Mouse (Mus musculus): ENCODE data around the gene Dhrs7b. TPM values are rescaled to one million over a fixed set of nuclear protein-coding genes. Genes with fewer than 3 reads are reported as not detected.

The Dhrs7b gene
- total and polyA plus RNA-seq, 2 experiments from 2014 or later, result 22.9 to 28.4 TPM

DNA sequence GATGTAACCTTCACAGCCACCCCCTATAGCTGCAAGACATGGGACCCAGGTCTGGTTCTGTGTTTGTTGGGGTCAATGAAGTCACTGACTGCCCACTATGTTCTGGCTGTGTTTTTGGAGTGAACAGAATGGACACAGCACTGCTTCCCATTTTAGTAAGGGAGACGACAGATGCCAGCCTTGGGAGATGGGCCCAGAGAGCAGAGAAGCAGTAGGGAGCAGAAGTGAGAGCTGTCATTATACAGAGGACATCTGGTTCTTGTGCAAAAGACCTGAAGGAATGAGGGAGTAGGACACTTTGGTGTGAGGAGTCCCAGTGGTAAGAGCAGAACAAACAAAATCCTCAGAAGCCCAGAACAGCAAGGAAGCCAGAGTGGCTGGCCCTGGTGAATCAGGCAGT lies 79.2 kb downstream of the Dhrs7b start:
- Histone ChIP-seq H3K27me3 (ENCODE audit: control insufficient read depth, insufficient read depth, low read length) (no peaks in the 10 kb centered on the region), H3K36me3 (replicated peaks; ENCODE audit: control insufficient read depth, insufficient read depth, low read length) (peaks cover 22% of the 10 kb centered on the region), H3K9me3 (replicated peaks; ENCODE audit: control insufficient read depth, low read length) (no peaks in the 10 kb centered on the region), H3K9ac (replicated peaks; ENCODE audit: low read depth, low read length) (no peak overlapping the region), H3K4me2 (ENCODE audit: low read depth, low read length) (no peak overlapping the region), H3K27ac (ENCODE audit: low read depth) (no peak overlapping the region), H3K4me1 (ENCODE audit: control insufficient read depth, insufficient read depth) (peaks cover 11% of the 10 kb centered on the region; the same call in 1 of the 2 replicates), H3K4me3 (ENCODE audit: low read depth, low read length) (no peak overlapping the region)
- no peak for TF ChIP-seq EP300 (IDR thresholded peaks at IDR 0.05; ENCODE audit: low read depth)
- no peak for TF ChIP-seq CTCF (IDR thresholded peaks at IDR 0.05; ENCODE audit: low read depth)
- DNase-seq (ENCODE audit: low spot score) (no peak), ATAC-seq (ENCODE audit: insufficient read depth, low read depth) (no peak)
- WGBS, result 69% methylated on average over 1 of the region's 1 CpGs

Other genes with a start within 250 kb of the Dhrs7b start
- gene Llgl1, start 130.9 kb upstream of the Dhrs7b start, total RNA-seq (2014; rRNA removed; ENCODE audit: low replicate concordance), result 33.0 and 34.7 TPM in 2 replicates
- 13.5 and 13.9 TPM in 2 replicates for gene Llgl1, start 130.9 kb upstream of the Dhrs7b start, polyA plus RNA-seq (2015; fragmentation: Nextera tagmentation; extraction: Ambion mirVana)
- gene Flii, start 103.4 kb upstream of the Dhrs7b start, total RNA-seq (2014; rRNA removed; ENCODE audit: low replicate concordance), result 82.2 and 123 TPM in 2 replicates
- 52.6 and 55.3 TPM in 2 replicates for gene Flii, start 103.4 kb upstream of the Dhrs7b start, polyA plus RNA-seq (2015; fragmentation: Nextera tagmentation; extraction: Ambion mirVana)
- 26.5 and 27.4 TPM in 2 replicates for gene Mief2, start 102.2 kb upstream of the Dhrs7b start, total RNA-seq (2014; rRNA removed; ENCODE audit: low replicate concordance)
- 19.5 and 20.4 TPM in 2 replicates for gene Mief2, start 102.2 kb upstream of the Dhrs7b start, polyA plus RNA-seq (2015; fragmentation: Nextera tagmentation; extraction: Ambion mirVana)
- 7.3 and 8.8 TPM in 2 replicates for gene Top3a, start 53.3 kb upstream of the Dhrs7b start, total RNA-seq (2014; rRNA removed; ENCODE audit: low replicate concordance)
- gene Top3a, start 53.3 kb upstream of the Dhrs7b start, polyA plus RNA-seq (2015; fragmentation: Nextera tagmentation; extraction: Ambion mirVana), result 3.8 and 4.4 TPM in 2 replicates
- gene Smcr8, start 53.1 kb upstream of the Dhrs7b start, total RNA-seq (2014; rRNA removed; ENCODE audit: low replicate concordance), result 7.6 and 8.2 TPM in 2 replicates
- 2.0 and 2.1 TPM in 2 replicates for gene Smcr8, start 53.1 kb upstream of the Dhrs7b start, polyA plus RNA-seq (2015; fragmentation: Nextera tagmentation; extraction: Ambion mirVana)
- gene Shmt1, start 18.9 kb upstream of the Dhrs7b start, total RNA-seq (2014; rRNA removed; ENCODE audit: low replicate concordance), result 34.6 and 77.7 TPM in 2 replicates
- 25.2 and 26.7 TPM in 2 replicates for gene Shmt1, start 18.9 kb upstream of the Dhrs7b start, polyA plus RNA-seq (2015; fragmentation: Nextera tagmentation; extraction: Ambion mirVana)
- gene Tmem11, start 48.6 kb downstream of the Dhrs7b start, total RNA-seq (2014; rRNA removed; ENCODE audit: low replicate concordance), result 45.2 and 54.8 TPM in 2 replicates
- gene Tmem11, start 48.6 kb downstream of the Dhrs7b start, polyA plus RNA-seq (2015; fragmentation: Nextera tagmentation; extraction: Ambion mirVana), result 56.2 and 58.6 TPM in 2 replicates
- gene Natd1, start 84.1 kb downstream of the Dhrs7b start, total RNA-seq (2014; rRNA removed; ENCODE audit: low replicate concordance), result 25.2 and 32.1 TPM in 2 replicates
- gene Natd1, start 84.1 kb downstream of the Dhrs7b start, polyA plus RNA-seq (2015; fragmentation: Nextera tagmentation; extraction: Ambion mirVana), result 11.2 and 13.1 TPM in 2 replicates
- 32.6 and 35.7 TPM in 2 replicates for gene Map2k3, start 101.4 kb downstream of the Dhrs7b start, total RNA-seq (2014; rRNA removed; ENCODE audit: low replicate concordance)
- gene Map2k3, start 101.4 kb downstream of the Dhrs7b start, polyA plus RNA-seq (2015; fragmentation: Nextera tagmentation; extraction: Ambion mirVana), result 48.3 and 48.6 TPM in 2 replicates
- 38.9 and 69.3 TPM in 2 replicates for gene Kcnj12, start 191.9 kb downstream of the Dhrs7b start, total RNA-seq (2014; rRNA removed; ENCODE audit: low replicate concordance)
- gene Kcnj12, start 191.9 kb downstream of the Dhrs7b start, polyA plus RNA-seq (2015; fragmentation: Nextera tagmentation; extraction: Ambion mirVana), result 9.5 and 10.8 TPM in 2 replicates

All from heart, postnatal 0 days (tissue).